ENCODE assay signal across 9 mouse cellular contexts in genomic region chr14:93009147-93010064, GRCm38 (mm10).
A peak's percentile ranks its signal among the peaks of the same experiment; 100 is the strongest.
DNase-seq lines count a peak whose midpoint lies in the region; ATAC-seq lines count a peak whose summit lies in the region.
"Had no signal": no experiment of that assay in that cellular context is flagged by ENCODE, and none has a peak within 500 bp of the region (broad histone marks: within the 10 kb centered on the region; RNA-seq: fewer than 3 reads in every experiment).

No protein-coding gene starts in this region.

- no peak overlapping the region for H3K27ac ChIP-seq in neural tube, embryonic 11.5 days (ENCODE audit: low read depth, low read length)
- 0 out of 2 replicates have a peak overlapping the region, but pooled peaks have one; percentile 8 for H3K27ac ChIP-seq in midbrain, embryonic 12.5 days (replicated peaks)
- no peak overlapping the region for H3K27ac ChIP-seq in liver, embryonic 12.5 days

- H3K36me3 ChIP-seq in neural tube, embryonic 11.5 days (ENCODE audit: control insufficient read depth, insufficient read depth, low read length), result no peaks in the 10 kb centered on the region
- H3K36me3 ChIP-seq in midbrain, embryonic 12.5 days, result no peaks in the 10 kb centered on the region
- no peaks in the 10 kb centered on the region for H3K36me3 ChIP-seq in liver, embryonic 12.5 days

- ATAC-seq in neural tube, embryonic 11.5 days (ENCODE audit: insufficient read depth, low FRiP score, low TSS enrichment), result peak; percentile 76; the same call in 1 of the 2 replicates
- peak; percentile 94 for ATAC-seq in midbrain, embryonic 12.5 days (ENCODE audit: low FRiP score, low read depth)
- ATAC-seq in liver, embryonic 12.5 days, result no peak

- H3K27me3 ChIP-seq in neural tube, embryonic 11.5 days (ENCODE audit: control insufficient read depth, insufficient read depth, low read length), result no peaks in the 10 kb centered on the region
- H3K27me3 ChIP-seq in midbrain, embryonic 12.5 days, result no peaks in the 10 kb centered on the region
- no peaks in the 10 kb centered on the region for H3K27me3 ChIP-seq in liver, embryonic 12.5 days (replicated peaks)

- no peak overlapping the region for H3K4me2 ChIP-seq in neural tube, embryonic 11.5 days (ENCODE audit: low read depth)
- no peak overlapping the region for H3K4me2 ChIP-seq in midbrain, embryonic 12.5 days (replicated peaks)
- no peak overlapping the region for H3K4me2 ChIP-seq in liver, embryonic 12.5 days

- WGBS in neural tube, embryonic 11.5 days, result 54% methylated on average over 5 of the region's 5 CpGs
- WGBS in midbrain, embryonic 12.5 days, result 32% methylated on average over 5 of the region's 5 CpGs
- 67% methylated on average over 5 of the region's 5 CpGs for WGBS in liver, embryonic 12.5 days (ENCODE audit: insufficient replicate concordance)

- H3K4me1 ChIP-seq in neural tube, embryonic 11.5 days (ENCODE audit: control insufficient read depth, insufficient read depth, low read length), result no peaks in the 10 kb centered on the region
- 0 out of 2 replicates have a peak, but pooled peaks cover 2% of the 10 kb centered on the region for H3K4me1 ChIP-seq in midbrain, embryonic 12.5 days
- no peaks in the 10 kb centered on the region for H3K4me1 ChIP-seq in liver, embryonic 12.5 days

- H3K9me3 ChIP-seq in neural tube, embryonic 11.5 days (ENCODE audit: control insufficient read depth, low read length), result no peaks in the 10 kb centered on the region
- no peaks in the 10 kb centered on the region for H3K9me3 ChIP-seq in midbrain, embryonic 12.5 days
- no peaks in the 10 kb centered on the region for H3K9me3 ChIP-seq in liver, embryonic 12.5 days (replicated peaks)

- DNase-seq in neural tube, embryonic 11.5 days (ENCODE audit: low spot score), result peak; percentile 18
- DNase-seq in neural tube, embryonic 10.5 days (ENCODE audit: extremely low spot score, low spot score), result no peak
- peak; percentile 13 to 18 for DNase-seq in frontal cortex, postnatal 10 days (ENCODE audit: low spot score in 2 of 2)
- DNase-seq in adrenal gland, adult 2 months, result no peak
- DNase-seq in urinary bladder, postnatal 10 days (ENCODE audit: low spot score), result no peak
- DNase-seq in thymus, adult 18-20 months, result no peak

- no peak overlapping the region for H3K9ac ChIP-seq in neural tube, embryonic 11.5 days (ENCODE audit: low read length)
- no peak overlapping the region for H3K9ac ChIP-seq in midbrain, embryonic 12.5 days (replicated peaks)
- no peak overlapping the region for H3K9ac ChIP-seq in liver, embryonic 12.5 days

- no peak overlapping the region for H3K4me3 ChIP-seq in neural tube, embryonic 11.5 days (ENCODE audit: low read depth, low read length)
- no peak overlapping the region for H3K4me3 ChIP-seq in midbrain, embryonic 12.5 days
- no peak overlapping the region for H3K4me3 ChIP-seq in liver, embryonic 12.5 days
- H3K4me3 ChIP-seq: myocyte had no signal

Comparison
In these comparisons a context has a peak if more than half of its experiments do, and no peak if none do; other contexts are left out.
1. DNase-seq: peak in neural tube, embryonic 11.5 days (single experiment) and frontal cortex, postnatal 10 days (2 of 2); none in neural tube, embryonic 10.5 days (single experiment), adrenal gland, adult 2 months (single experiment), urinary bladder, postnatal 10 days (single experiment) and thymus, adult 18-20 months (0 of 2).